Mouse (Mus musculus) heart, adult 8-10 months (tissue): Measurements from ENCODE around the gene Rsl1d1. TPM values are rescaled to one million over a fixed set of nuclear protein-coding genes. Genes with fewer than 3 reads are reported as not detected.

ENCODE experiments used
- DNase-seq: peaks from one replicate; pipeline ENCODE4 v3.0.0; 2022; ENCODE audit warnings: low spot score
- total RNA-seq, 4 experiments: library from RNA; stranded (reverse); gene quantifications; 2 replicates each; pipeline ENCODE4 v1.2.4; 2022

The Rsl1d1 gene
- 10 to 100 TPM; 45.2 to 53.4 (median 49.7) TPM for total RNA-seq

- peak; percentile 91 for DNase-seq
Observed at GRCm38 (mm10) chr16:11202571-11203554, at the start of gene Rsl1d1. Gene Rsl1d1 (minus strand): TSS chr16:11203331.

GRCm38 (mm10) chr16:11247791-11248190, 44.7 kb upstream of the Rsl1d1 start:
- no peak for DNase-seq

GRCm38 (mm10) chr16:11245767-11246166, 42.6 kb upstream of the Rsl1d1 start:
- DNase-seq = no peak

GRCm38 (mm10) chr16:11242401-11242800, 39.3 kb upstream of the Rsl1d1 start:
- no peak for DNase-seq

GRCm38 (mm10) chr16:11217801-11218200, 14.7 kb upstream of the Rsl1d1 start:
- no peak for DNase-seq

- no peak for DNase-seq
Observed at GRCm38 (mm10) chr16:11203600-11204390, 664 bp upstream of the Rsl1d1 start.

GRCm38 (mm10) chr16:11201740-11202394, 1.3 kb downstream of the Rsl1d1 start:
- DNase-seq = no peak

- no peak for DNase-seq
Observed at GRCm38 (mm10) chr16:11200247-11200646, 2.9 kb downstream of the Rsl1d1 start.

GRCm38 (mm10) chr16:11198467-11198866, 4.7 kb downstream of the Rsl1d1 start:
- DNase-seq = no peak

- DNase-seq = no peak
Observed at GRCm38 (mm10) chr16:11197052-11197451, 6.1 kb downstream of the Rsl1d1 start.

GRCm38 (mm10) chr16:11193231-11193630, 9.9 kb downstream of the Rsl1d1 start:
- no peak for DNase-seq

- no peak for DNase-seq
Observed at GRCm38 (mm10) chr16:11190150-11190549, 13.0 kb downstream of the Rsl1d1 start.

- DNase-seq = no peak
Observed at GRCm38 (mm10) chr16:11177404-11177803, 25.7 kb downstream of the Rsl1d1 start.

- DNase-seq = no peak
Observed at GRCm38 (mm10) chr16:11176884-11177244, 26.3 kb downstream of the Rsl1d1 start.

- peak; percentile 90 for DNase-seq
Observed at GRCm38 (mm10) chr16:11176208-11176883, 26.8 kb downstream of the Rsl1d1 start, which contains the start of gene Zc3h7a. Gene Zc3h7a (minus strand): TSS chr16:11176393.

- DNase-seq = peak; percentile 78
Observed at GRCm38 (mm10) chr16:11175489-11176207, 27.5 kb downstream of the Rsl1d1 start.

- DNase-seq = no peak
Observed at GRCm38 (mm10) chr16:11175100-11175488, 28.0 kb downstream of the Rsl1d1 start.

GRCm38 (mm10) chr16:11174671-11175081, 28.5 kb downstream of the Rsl1d1 start:
- DNase-seq = peak; percentile 44

GRCm38 (mm10) chr16:11171679-11172078, 31.5 kb downstream of the Rsl1d1 start:
- DNase-seq = no peak

- DNase-seq = no peak
Observed at GRCm38 (mm10) chr16:11166431-11166830, 36.7 kb downstream of the Rsl1d1 start.
